Mouse (Mus musculus) retina, adult 2 months (tissue): Measurements from ENCODE around the gene Cdh15.

Experiments
- DNase-seq: peaks from one replicate; pipeline ENCODE4 v3.0.0-alpha.2; 2012; ENCODE audit warnings: low read depth, low spot score

Gene Cdh15

GRCm38 (mm10) chr8:122883671-122884070, 35.9 kb downstream of the Cdh15 start:
- DNase-seq = no peak

GRCm38 (mm10) chr8:122891440-122891839, 43.7 kb downstream of the Cdh15 start:
- no peak for DNase-seq

DNA sequence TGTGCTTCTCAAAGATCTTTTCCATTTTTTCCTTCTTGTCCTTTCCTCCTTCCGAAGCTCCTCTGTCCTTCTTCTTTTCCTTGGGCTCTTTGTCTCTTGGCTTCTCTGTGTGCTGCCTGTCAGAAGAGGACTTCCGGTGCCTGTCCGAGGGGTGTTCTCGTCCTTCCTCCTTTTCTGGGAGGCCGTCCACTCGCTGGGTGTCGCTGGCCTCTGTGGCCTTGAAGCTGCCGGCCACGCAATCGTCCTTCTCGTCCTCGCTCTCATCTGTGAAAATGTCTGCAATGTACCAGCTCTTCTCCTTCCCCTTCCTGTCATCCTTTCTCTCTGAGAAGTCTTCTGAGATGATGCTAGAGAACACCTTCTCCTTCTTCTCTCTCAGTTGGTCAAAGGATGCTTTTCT, 45.7 kb downstream of the Cdh15 start:
- DNase-seq = no peak

DNA sequence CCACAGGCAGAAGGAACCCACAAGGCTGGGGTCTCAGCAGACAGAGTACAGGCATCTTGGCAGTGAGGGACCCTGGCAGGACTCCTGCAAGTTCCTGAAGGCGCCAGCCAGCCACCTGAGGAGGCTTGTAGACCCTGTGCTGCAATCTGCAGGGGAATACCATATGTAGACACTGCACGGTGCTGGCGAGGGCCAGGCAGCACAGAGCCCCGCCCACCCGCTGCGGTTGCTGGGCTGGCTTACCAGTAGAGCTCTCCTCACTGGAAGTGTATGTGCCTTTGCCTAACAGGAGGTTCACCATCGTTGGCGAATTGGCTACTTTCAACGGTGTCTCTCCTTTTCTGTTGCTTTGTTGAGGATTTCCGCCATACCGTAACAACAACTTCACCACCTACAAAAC, 48.6 kb downstream of the Cdh15 start:
- DNase-seq = no peak

DNA sequence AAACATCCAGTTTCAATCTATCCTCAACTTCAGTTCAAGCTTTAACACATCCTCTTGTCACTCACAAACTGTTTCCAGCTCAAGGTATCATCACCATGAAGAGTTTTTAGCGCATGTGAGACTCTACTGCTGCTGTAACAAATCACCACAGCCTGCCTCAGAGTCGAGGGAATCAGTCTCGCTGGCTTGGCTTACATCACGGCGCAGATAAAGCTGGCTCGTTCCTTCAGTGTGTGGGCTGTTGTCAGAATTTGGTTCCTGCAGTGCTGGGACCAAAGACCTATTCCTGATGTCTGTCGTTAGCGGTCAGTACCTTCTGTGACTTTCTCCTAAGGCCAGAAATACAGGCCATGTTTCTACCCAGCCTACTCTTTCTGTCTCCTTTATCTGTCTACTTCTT, 49.4 kb downstream of the Cdh15 start:
- DNase-seq = no peak

GRCm38 (mm10) chr8:122898018-122898417, 50.3 kb downstream of the Cdh15 start:
- DNase-seq = no peak

DNA sequence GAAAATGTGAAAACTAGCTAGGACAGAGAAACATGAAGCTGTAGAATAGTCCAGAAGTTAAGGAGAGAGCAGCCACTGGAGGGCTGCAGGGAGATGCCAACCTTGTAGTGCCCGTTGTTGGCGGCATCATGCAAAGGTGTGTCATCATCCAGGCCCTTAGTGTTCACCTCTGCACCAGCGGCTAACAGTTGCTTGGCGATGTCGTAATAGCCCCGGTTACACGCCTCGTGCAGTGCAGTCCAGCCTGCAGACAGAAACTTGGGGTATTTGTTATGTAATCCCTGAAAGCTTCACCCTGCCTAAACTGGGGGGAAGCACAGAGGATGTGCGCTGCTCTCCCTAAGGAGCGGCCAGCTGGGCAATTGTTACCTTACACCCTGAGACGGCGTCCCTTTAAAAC, 50.7 kb downstream of the Cdh15 start:
- no peak for DNase-seq

DNA sequence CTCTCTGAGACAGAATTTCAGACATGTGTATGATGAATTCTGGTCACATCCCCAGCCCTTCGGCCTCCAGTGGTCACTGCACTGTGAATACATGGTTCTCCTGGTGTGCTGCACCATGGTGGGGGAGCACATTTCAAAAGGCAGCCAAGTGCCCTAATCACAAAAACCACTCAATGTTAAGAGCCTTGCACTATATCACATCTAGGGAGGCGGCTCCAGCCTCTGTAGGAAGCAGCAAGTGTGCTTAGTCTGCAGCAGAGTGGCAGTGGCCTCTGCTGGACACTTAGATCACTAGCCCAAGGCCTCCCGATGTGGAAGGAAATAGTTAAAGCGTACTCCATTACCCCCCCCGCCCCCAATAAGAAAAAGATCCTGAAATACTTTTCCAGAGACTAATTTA, 51.3 kb downstream of the Cdh15 start:
- DNase-seq = no peak

- DNase-seq = no peak
Measured at GRCm38 (mm10) chr8:122901476-122901875, 53.7 kb downstream of the Cdh15 start.

GRCm38 (mm10) chr8:122901892-122902515, 54.2 kb downstream of the Cdh15 start:
- DNase-seq = no peak

DNA sequence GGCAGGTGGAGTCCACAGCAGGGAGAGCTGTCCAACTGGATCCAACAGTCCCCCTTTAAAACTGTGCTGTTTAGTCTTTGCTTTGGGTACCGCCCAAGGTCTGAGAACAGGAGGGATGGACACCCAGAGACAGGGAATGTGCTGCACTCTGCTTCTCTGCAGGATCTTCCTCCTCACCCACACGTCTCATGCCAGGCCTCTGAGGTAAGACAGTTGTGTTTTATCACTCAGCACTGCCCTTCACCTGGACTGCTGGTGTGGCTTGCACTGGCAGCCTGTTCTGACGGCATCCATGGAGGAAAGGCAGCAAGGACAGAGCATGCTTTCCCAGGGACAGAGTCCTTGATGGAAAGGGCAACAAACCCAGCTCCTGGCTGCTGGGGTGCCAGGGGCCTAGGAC, 54.8 kb downstream of the Cdh15 start:
- no peak for DNase-seq

GRCm38 (mm10) chr8:122903002-122903401, 55.2 kb downstream of the Cdh15 start:
- DNase-seq = no peak

- no peak for DNase-seq
Measured at GRCm38 (mm10) chr8:122904496-122904895, 56.7 kb downstream of the Cdh15 start.

- no peak for DNase-seq
Measured at GRCm38 (mm10) chr8:122905346-122905745, 57.6 kb downstream of the Cdh15 start.

GRCm38 (mm10) chr8:122906463-122907021, 58.8 kb downstream of the Cdh15 start:
- DNase-seq = peak; percentile 67

- DNase-seq = no peak
Measured at GRCm38 (mm10) chr8:122912150-122912549, 64.4 kb downstream of the Cdh15 start.

GRCm38 (mm10) chr8:122912871-122913270, 65.1 kb downstream of the Cdh15 start:
- no peak for DNase-seq

DNA sequence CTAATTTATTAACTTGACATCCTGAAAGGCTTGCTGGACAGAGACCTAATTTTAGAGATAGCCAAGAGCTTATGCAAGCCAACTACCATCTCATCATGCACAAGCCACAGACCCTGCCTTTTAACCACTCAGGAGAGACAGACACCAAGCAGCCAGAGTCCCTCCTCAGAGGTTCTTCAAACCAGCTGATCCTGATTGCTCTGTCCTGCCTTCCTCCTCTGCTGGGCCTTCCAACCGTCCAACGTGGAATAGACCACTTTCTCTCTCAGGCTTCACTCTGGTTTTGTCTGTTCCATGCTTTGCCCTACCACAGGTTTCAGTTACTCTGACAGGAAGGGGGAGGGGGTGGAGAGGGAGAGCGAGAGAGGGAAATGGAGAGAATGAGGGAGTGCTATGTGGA, 69.0 kb downstream of the Cdh15 start:
- no peak for DNase-seq
